Mouse (Mus musculus): ENCODE results near the gene Zfp704.

DNA sequence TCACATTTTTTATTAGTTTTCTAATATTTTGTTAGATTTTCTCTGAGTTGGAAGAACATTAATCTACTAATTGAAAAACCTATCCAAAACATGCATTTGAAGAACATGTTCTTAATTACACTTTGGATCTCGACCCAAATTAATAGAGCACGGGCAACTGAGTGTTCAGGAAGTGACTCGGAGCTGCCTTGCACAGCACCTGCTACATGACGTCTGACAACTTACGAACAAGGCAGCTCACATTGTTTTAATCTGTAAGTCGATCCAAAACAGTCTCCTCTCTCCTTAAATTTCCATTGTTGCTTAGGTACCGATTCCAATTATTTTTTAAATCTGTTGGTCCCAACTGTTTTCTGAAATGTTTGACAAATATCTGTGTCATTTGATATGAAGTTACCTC, 15.4 kb downstream of the Zfp704 start:
- TF ChIP-seq POLR2A (IDR thresholded peaks at IDR 0.05; ENCODE audit: extremely low read depth, insufficient read depth, low read length) (no peak), CTCF (IDR thresholded peaks at IDR 0.05; ENCODE audit: extremely low read depth, insufficient read depth, low read length) (no peak)

Measured in cortical plate, adult 2 months (tissue).